Mouse (Mus musculus) frontal cortex, postnatal 36 days (tissue): ENCODE data around the gene Cacnb1.

Experiments
- DNase-seq, 2 experiments: peaks; one replicate each; pipeline ENCODE4 v3.0.0; 2022; ENCODE audit warnings: low spot score in 2 of 2

Cacnb1 gene

DNA sequence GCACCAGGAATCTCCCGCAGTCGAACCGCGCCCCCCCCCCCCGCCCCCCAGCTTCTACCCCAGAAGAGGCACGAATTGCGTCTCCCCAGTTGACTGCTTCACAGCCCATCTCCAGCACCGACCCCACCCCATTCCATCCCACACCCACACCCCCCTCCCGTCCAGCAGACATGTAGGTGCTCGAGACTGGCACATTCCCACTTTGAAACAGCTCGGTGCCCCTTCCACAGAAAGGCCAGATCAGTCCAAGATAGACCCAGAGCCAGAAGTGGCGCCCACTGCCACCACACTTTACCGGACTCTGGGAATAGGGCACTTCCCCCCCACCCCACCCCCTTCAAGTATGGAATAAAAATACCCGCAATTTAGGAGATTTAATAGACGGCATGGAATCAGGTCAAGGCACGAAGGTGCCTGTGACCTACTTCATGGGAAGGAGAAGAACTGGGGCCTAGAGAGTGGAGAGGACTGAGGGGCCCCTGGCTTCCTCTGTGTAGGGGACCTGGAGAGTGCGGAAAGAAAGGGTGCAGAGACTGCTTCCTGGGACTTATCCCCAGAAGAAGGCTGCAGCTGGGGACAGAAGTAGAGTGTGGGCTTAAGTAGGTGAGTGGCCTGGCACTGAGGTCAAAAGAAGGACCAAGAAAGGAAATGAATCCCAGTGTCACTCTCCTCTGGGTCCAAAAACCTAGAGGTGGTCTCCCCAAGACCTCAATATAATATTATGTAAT is 35.9 kb downstream of the Cacnb1 start:
- DNase-seq: no peak

DNA sequence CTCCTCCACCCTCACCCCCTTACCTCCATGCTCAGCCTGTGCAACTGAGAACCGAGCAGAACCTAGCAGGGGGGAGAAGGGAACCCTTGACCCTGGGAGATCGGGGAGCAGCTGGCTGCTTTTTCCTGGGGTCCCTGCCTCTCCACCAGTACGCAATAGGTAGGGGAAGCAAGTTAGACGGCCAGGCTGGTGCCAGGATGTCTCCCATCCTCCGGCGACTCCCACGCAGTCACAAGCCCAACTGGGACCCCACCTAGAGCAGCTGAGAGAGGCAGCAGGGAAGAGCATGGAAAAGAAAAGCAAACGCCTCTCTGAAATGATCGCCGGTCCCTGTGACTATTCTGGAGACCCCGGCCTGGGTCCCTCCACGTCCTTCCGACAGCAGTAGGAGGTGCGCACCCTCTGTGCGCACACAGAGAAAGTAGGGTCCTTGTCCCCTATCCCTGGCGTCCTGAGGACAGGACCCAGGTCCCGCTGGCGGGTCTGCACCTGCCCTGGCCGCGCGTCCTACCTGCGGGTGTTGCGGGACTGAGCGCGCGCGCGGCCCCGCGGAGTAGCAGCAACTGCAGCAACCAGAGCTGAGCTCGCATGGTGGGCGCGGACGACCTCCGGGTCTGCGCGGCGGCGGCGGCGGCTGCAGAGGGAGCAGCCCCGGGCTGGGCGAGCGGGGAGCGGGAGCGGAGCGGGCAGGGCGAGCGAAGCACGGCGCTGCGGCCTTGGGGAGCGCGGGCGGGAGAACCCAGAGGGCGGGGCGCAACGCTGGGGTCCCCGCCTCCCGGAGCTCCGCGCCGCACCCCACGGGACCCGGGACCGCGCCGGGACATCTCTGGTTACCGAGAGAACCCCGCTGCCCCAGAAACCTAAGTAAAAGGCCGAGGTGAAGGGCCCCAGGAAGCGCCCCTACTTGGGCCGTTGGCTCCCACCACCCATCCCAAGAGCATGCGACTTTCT is 36.8 kb downstream of the Cacnb1 start, which contains the start of gene Plxdc1:
Plxdc1 (minus strand) TSS at position 718 of the 951 bp plus-strand sequence.
- DNase-seq: no peak

DNA sequence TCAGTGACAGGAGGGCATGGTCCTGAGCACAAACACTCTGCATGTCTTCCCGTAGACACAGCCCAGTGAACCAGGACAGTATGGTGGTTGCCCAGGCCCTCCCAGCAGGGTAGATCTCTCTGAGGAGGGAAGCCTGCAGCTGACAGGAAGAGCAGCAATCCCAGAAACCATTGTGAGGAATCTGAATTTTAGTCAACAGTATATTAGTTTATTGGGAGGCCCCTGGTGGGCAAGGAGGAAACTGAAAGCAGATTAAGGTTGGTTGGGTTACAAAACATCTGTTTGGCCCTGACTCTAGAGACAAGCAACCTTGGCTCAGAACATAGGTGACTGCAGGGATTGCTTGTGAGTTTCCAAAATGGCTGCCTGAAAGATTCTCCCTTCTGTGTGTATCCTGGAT is 38.9 kb downstream of the Cacnb1 start:
- DNase-seq: no peak

DNA sequence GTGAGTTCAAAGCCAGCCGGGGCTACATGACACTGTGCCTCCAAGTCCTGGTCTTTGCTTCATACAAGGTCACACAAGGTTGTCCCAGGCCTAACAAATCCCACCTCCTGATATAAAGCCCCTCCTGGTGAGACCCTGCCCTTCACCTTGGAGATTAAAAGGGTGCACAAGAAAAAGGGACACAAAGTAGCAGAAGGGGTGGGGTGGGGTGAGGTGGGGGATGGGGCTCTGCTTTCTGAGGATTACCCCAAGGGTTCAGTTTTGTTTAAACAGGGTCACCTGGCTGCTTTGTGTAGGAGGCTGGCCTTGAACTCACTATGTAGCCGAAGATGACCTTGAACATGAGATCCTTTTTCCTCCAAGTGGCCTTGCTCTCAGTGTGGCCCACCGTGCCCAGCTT is 39.3 kb downstream of the Cacnb1 start:
- no peak for DNase-seq

DNA sequence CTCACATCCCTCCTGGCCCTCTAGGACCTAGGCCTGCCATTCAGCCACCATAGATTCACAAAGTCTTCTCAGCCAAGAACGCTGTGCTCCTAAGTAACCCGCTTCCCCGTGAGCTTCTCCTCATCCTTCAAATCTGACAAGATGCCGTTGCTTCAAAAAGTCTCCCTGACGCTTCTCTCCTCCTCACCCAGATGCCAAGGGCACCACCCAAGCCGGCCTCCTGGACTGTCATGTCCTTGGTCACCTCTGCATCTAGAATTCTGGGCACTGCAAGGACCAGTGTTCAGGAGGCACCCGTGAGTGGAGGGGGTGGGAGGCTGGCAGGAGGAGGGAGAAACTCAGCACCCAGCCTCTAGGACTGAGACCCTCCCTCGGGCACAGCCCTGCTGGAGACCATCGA is 40.1 kb downstream of the Cacnb1 start:
- no peak for DNase-seq

DNA sequence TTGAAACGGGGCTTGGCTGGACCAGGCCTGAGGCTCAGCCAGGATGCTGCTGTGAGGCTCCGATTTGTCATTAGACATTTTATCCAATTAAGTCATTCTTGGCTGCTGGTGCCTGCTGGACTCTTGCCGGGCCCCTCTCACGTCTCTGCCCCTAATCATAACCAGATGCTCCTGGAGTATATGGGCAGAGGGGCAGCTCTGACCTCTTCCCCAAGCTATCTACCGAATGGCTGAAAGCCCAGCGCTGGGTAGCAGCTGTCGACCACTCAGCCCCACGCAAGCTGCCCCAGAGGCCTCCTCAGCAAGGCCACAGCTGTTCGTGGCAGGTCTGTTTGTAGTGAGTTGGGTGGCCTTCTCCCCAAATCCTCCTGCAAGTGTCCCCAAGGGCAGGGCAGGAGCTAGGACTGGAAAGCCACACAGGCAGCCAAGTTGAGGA is 42.3 kb downstream of the Cacnb1 start:
- DNase-seq: no peak

DNA sequence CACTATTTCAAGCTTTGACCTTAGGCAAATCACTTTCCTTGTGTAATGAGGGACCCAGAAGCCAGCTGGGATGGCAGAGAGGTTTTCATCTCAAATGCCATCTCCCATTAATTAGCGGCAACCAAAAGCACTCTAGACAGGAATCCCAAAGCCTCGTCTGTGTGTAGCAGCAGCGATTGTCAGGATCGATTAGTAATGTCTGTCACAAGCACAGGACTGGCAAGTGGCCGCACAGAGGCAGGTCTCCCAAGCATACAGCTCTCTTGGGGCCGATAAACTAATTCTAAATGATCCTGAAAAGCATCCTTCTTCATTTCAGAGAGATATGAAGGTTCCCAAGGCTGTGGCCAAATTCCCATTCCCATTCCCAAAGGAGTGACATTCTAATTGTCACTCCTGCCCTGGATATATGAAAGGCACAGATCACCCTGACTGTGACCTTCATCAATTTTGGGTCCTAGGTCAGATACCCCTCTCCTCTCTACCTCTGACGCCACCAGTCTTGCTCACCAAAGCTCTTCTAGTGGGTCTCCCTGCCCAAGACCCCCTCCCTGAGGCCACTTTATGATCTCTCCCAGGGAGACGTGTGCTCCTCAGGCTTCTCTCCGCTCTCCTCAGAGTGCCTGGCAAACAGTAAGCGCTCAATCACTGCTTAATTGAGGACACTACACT is 42.9 kb downstream of the Cacnb1 start:
- no peak for DNase-seq

DNA sequence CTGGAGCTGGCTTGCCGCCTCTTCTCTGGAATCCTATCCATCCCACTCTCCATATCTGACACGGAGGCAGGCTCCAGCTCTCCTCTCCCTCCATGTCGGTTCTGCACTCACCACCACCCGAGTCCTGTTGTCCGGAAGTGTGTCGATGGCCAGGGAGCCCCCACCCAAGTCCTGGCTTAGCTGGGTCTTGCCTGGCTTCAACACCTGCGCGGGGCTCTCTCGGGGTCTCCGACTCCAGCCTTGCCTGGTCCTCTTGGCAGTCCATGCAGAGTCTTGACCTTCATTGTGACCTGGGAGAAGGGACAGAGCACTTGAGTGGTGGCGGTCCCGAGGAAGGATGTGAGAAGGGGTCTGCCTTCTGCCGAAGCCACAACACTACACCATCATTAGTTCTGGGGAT is 44.4 kb downstream of the Cacnb1 start:
- no peak for DNase-seq

DNA sequence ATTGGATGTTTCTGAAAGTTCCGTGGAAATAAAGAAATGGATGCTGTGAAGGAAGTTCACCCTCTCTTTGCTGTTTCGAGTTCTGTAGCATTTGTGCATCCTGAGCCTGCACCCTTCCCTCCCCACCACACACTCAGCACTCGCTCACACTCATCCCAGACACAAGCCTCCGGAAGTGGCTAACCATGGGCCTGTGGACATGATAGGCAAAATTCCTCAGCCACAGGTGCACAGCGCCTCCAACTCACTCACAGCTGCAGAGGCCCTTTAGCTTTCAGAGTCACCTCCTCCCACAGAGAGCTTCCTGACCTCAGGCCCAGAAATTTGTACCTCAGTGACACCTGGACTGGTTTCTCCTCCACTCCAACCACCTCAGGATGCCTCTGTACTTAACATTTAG is 45.0 kb downstream of the Cacnb1 start:
- DNase-seq: no peak

DNA sequence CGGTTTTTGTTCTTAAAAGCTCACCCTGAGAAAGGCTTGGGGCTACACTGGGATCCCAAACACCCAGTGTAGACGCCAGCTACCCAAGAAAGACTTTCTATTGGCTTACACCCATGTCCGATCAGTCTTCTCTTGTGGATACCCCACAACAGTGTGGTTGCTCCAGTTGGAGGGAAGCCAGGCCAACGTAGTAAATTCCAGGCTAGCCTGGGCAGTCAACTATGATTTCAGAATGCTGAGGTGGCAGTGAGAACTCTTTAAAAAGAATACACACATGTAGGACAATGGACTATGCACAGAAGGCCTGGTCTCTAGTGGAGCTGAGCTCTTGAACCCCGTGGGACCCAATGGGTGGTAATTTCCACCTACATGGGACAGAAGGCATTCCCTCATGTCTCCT is 48.1 kb downstream of the Cacnb1 start:
- no peak for DNase-seq

DNA sequence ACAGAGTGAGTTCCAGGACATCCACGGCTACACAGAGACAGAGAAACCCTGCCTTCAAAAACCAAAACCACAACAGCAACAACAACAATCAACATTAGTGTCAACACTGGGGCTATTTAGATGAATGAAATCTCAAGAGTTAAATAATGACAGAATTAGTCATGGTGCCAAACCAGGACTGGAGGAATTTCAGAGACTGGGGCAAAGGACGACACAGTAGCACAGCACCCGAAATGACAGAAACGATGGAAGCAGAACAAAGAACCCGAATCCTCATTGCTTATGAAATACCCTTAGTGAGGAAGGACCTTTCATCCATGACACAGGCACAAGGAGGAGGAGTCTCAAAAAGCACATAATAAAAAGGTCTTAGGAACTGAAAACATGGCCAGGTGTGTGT is 48.7 kb downstream of the Cacnb1 start:
- no peak for DNase-seq

DNA sequence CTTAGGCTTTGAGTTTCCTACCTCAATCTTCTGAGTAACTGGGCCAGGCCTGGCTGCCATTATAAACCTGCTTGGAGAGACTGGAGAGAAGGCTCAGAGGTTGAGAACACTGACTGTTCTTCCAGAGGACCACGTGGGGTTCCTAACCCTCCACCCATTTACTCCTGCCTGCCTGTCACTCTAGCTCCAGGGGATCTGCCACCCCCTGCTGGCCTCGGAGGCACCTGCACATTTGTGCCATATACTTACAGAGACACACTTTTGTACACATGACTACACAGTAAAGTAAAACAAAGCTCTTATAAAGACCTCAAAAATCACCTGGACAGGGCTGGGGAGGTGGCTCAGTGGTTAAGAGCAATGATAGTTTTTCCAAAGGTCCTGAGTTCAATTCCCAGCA is 50.4 kb downstream of the Cacnb1 start:
- DNase-seq: no peak

DNA sequence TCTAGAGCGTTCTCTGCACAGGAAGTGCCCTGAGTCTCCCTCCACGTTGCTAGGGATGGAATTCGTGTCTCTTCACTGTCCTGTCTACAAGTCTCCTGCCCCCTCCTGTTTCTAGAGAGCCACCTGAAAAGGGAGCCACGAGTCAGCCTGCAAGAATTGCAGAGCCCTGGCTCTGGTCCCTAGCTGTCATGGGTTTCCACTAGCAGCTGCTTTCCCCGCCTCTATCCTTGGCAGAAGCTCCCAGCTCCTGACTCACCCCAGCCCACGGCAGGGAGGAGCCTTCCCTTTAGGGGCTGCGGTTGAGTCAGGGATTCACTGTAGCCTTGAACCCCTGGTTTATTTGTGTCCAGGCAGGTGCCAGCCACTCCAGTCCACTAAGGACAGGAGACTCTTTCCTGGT is 51.6 kb downstream of the Cacnb1 start:
- peak; percentile 88 to 92 for DNase-seq

DNA sequence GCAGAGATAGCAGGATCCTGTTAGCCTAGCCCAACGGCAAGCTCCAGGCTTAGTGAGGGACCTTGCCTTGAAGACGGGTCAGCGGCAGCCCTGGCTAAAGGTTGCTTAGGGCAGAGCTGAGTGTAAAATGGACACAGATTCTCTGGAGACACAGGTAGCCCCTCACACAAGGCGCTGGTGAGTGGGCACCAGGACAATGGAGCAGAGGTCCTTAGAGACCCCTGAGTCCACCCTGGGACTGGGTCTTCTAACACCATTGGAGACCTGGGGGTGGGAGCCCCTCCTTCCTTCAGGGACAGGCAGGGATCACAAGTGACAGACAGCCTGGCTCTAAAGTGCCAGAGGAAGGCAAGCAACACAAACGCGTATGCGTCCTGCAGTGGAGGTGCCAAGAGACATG is 52.1 kb downstream of the Cacnb1 start:
- DNase-seq: no peak

DNA sequence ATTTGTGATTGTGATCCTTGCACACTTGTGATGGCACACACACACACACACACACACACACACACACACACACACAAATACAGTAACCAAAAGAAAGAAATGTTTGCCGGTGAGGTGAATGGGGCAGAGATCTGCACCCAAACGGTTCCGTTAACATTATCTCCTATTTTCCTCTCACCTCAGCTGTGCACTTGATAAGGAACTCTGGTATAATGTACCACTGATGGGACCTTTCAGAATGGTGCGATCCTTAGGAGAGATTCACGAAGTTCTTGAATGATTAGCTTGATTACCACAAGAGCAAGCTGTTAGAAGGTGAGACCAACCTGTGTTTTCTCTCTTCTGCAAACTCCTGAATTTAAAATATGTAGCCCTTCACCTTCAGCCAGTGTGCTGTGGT is 54.4 kb downstream of the Cacnb1 start:
- no peak for DNase-seq

DNA sequence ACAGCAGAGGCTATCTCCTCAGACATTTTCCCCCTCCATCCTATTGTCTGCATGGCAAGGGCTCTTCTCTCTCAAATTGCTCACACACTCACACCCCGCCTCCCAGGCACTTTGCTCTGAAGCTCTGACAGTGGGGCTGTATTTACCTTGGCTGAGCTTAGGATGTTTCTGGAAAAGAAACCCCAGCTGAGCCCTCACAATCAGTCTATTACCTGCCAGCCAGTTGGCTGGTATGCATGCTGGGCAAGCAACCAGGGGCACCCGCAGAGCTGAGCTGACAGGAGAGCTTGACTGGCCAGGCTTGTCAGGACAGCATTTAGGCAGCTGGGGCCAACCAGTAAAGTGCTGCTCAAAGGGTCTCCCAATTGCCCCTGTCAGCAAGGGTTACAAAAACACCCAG is 55.7 kb downstream of the Cacnb1 start:
- no peak for DNase-seq

DNA sequence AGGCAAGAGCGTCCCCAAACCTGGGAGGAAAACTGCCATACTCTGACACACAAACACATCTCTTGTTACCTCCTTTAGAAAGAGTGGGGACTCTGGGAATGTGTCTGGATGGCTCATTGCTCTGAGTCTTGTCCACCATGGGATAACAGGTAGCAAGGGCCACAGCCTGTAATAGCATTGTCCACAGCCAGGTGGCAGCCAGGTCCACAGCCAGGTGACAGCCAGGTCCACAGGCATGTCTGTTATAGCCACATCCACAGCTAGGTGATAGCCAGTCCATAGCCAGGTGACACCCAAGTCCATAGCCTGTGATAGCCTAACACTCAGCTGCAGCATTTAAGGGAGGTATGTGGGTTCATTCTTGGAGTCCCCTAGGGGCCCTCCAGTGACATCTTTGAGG is 61.9 kb downstream of the Cacnb1 start:
- DNase-seq: no peak

DNA sequence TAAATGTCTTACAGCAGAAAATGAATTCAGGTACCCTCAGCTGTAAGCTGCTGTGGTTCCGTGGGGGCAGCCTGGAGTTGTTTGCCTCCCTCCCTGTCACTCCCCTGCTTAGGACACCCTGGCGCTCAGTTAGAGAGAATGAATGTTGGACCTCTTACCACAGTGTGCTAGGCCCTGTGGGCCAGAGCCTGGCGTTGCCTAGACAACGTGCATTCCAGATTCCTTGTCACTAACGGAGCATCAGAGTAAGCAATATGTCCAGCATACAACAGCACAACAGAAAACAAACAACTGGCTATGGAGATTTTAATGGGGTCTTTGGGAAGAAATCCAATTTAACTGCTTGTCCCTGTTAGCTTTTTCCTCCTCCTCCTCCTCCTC is 63.5 kb downstream of the Cacnb1 start:
- no peak for DNase-seq

DNA sequence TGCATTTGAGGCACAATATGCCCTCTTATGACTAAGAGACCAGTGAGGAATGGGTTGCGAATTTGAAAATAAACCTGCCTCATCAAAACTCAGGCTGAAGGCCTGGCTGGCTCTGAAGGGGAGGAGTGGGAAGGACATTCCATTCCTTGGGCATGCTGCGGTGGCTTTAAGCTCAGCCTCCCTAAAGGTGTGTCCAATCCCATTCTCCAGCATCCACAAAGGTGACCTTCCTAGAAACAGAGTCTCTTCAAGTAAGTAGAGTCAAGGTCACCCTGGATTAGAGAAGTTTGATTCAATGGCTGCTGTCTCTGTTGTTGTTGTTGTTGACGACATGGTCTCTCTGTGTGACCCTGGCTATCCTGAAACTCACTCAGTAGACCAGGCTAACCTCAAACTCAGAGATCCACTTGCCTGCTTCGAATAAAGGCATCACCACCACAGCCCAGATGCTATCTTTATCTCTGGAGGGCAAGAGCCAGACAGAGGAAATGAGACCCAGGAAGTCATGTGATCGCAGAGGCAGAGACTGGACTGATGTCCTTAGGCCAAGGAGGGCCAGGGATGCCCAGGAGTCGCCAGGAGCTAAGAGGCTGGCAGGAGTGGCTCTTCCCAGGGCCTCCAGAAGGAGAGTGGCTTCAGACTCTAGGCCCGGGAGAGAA is 64.1 kb downstream of the Cacnb1 start:
- DNase-seq: no peak

DNA sequence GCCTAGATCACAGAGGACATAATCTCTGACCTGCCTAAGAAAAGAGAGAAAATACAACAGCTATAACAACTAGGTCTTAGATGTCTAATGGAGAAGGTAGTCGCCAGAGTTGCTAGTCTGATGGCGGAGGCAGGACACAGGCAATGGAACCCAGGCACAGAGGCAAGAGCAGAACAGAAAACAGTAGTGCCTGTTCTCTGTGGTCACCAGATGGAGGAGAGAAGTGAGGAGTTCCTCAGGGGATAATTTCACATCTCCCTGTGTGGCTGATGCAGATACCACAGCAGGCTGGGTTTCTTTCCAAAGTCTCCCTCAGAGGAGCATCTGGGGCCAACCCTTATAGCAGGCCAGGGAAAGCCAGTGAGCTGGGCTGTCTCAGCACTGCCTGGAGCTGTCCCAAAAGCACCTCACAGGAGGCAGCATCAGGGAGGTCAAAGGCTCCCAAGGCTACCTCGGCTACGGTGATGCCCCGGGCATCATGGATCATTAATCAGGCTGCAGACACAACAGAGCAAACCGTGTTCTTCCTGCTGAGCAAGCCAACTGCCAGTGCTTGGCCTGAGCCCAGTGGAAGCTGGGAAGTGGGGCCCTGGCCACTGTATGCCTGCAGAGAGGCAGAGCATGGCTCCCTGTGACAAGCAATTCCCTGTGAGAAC is 65.8 kb downstream of the Cacnb1 start:
- no peak for DNase-seq

DNA sequence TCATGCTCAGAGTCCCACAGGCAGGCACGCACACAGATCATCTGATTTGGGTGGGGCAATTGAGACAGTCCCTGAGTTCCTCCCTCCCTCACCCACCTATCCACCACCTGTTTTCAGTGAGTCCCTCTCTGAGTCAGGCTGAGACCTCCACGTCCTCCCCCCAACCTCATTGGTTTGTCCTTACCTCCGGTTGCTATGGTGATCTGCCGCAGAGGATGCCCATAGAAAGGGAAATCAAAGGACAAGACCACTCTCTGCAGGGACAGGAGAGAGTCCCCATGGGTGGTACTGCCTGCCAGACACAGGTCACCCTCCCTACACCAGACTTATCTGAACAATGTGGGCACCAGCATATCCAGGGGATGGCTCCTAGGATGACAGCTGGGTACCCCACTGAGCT is 66.9 kb downstream of the Cacnb1 start:
- no peak for DNase-seq
